Mouse (Mus musculus): ENCODE measurements at regions not wholly inside any gene's neighbourhood (a gene's known extent, or its start where the extent isn't known, plus 50 kb on each side); places are given as distances from the start of the nearest gene placed in this dataset.

DNA sequence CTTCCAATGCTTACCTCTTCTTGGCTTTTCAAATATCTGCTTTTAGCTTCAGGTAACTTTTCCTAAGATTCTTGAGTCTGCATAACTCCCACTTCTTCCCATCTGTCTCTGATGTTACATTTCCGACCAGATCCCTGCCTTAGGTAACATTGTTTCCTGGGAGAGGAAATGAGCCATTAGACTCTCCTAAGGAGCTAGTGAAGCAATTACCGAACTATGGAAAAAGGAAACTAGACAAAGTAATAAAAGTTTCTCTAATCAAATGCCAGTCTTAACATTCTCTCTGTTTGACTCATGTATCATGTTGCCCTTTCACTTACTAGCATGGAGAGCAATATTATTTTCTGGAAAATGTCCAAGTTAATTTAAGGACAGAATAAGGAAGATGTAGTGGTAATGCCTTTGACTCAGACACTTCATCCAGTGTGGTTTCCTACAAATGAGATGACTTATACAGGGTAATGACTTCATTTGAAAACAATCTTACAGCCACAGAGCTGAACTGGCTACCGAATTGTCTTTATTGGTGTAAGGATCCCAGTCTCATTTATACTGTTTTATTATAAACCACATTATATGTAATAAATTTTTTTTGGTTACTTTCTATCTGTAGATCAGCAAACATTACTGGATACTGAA is 263.8 kb upstream of the Fam84a start:
- no peak for DNase-seq (ENCODE audit: low spot score)

DNA sequence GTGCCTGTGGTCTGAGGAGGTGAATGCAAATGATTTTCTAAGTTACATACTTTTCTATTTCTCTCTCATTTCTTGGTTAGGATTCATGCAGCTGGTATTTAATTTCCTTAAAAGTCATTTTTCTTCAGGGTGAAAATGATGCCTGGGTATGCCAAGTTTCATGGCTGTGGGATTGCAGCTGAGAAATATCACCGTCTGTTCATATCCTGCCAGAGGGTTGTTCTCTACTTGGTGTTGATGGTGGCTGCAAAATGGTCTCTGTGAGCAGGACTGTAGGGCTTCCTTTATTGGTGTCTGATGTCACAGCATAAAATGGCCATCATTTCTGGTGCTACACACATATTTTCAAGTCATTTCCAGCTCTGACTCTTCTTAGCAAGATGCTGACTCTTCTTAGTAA is 259.2 kb upstream of the Fam84a start:
- no peak for DNase-seq (ENCODE audit: low spot score)

DNA sequence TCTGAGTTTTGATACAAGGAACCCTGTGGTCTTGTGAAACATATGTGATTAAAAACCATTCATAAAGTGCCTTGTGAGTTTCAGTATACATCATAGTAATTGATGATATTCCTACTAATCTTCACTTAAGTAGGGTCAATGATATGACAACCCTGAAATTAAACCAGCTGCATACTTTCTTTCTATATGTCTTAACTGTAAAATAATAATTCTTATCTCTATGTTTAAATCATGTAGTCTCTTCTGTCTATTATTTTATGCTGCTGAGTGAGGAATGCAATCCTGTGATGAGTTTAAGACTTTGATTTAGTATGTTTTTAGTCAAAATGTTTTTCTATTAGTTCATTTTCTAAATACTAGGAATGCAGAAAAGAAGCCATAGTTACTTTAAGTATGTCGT is 253.9 kb upstream of the Fam84a start:
- no peak for DNase-seq (ENCODE audit: low spot score)

DNA sequence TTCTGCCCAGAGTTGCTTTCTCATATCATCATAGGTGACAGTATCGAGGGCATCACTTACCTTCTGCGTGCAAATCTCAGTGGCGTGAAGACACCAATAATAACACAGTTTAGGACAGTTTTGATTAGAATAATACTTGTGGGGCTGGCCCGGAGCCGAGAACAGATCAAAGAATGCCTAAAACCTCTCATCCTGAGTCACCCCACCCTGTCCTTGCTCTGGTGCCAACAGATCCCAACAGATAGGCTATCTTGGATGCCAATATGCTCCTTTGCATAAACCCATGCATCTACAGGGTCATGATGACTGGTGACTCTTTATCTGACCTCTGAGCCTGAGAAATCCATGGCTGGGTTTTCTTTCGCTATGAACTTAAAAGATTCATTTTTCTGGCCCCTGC is 224.4 kb upstream of the Fam84a start:
- no peak for DNase-seq (ENCODE audit: low spot score)

DNA sequence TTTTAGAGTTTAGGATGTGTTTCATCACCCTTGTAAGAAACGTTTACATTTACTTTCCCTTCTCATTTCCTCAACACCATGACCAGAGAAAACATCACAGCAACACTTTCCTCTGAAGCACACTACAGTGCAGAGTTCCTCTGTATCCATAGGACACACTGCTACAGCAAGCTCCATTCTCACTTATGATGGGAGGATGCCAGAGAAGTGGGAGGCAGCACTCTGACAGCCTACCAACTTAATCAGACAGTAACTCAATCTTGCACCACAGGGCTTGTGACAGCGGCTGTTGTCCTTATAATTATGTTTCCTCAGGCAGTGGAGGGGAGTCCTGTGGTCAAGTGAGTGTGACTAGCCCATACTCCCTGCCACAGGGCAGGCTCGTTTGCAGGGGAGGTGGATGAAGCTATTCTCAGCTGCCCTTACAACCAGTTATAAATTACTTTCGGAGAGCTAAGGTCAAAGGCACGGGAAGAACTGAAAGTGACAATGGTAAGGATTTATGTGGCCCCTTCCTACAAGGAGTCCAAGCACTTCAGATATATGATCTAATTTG is 186.5 kb upstream of the Fam84a start:
- DNase-seq (ENCODE audit: low spot score): no peak

DNA sequence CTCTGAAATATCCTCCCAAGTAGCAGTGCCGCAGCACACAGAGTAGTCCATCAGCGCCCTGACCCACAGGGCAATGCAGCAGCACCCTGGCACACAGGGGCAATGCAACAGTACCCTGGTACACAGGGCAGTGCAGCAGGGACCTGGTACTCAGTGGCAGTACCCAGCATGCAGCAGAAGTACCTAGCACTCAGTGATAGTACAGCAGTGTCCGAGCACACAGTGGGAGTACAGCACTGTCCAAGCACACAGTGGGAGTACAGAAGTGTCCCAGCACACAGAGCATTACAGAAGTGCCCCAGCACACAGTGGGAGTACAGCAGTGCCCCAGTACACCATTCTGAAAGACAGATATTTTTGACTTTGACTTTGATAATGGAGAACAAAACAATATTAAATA is 186.0 kb upstream of the Fam84a start:
- DNase-seq (ENCODE audit: low spot score): no peak

DNA sequence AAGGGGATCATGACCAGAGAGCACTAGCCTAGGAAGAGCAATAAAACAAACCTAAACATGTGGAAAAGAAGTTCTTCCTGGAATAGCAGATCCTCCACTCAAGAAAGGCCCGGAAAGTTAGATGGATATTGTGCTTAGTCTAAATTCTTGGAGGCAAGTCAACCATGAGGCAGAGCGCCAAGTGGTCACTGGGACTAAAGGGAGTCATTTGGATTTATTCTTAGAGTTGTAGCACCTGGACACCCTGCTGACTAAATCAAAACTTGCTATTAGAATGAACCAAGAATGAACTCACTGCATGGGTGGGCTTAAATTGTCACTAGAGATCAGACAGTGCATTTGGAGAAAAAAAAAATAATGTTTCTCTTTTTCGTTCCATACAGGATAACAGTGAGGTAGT is 166.8 kb upstream of the Fam84a start:
- no peak for DNase-seq (ENCODE audit: low spot score)

DNA sequence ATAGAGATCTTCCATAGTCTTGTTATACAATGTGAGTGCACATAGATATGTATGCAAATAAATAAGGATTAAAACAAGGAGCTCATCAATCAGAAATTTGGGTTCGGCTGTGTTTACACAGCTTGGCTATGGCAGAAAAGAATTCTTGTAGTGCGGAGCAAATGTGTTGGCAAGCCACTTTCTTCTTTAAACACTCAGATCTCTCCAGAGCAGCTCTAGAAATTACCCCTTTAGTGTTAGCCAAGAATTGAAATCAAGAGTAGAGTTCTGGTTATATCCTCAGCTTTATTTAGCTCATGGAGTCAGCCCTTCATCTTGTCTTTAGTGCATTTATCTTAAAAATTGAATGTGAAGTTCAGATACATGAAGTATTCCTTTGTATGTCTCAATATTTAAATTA is 164.5 kb upstream of the Fam84a start:
- no peak for DNase-seq (ENCODE audit: low spot score)

DNA sequence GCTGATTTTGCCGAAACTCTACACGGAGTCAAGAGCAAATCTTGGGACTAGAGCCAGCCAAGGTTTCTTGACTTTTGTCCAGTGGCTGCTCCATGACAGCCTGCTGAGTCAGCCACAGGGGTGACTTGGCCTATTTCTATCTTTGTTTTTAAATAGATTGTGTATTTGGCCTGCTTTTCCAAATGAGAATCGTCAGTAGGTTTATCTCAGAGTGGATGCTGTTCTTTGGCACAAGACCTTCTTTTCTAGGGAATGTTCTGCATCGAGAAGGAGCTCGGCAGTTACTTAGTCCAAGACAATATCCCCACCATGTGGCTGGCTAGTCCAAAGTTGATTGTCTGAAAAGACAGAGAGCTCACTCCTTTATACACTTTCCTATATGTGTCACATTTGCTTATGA is 163.9 kb upstream of the Fam84a start:
- DNase-seq (ENCODE audit: low spot score): no peak

DNA sequence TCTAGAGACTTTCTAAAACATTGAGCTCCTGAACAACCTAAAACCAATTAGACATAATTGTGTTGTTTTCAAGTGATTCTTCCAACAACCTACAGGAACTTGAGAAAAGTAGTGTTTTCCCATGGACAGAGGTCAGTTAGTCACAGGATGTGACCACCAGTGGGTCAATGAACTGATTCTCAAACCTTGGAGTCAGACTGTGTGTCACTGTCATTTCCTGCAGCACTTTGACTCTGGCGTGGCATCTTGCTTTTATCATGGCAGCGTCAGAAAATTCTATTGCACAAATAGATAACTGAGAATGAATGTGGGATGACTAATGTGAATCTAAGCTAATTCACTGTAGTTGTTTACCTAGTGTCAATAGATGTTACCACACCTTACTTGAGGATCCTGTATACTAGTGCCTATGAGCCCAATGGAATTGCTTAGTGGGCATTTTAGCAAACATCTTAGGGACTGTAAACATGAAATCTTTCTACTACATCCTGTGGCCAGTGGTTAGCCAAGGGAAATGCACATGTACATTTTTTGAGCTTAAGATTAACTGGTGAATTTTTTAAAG is 150.6 kb upstream of the Fam84a start:
- DNase-seq (ENCODE audit: low spot score): no peak

DNA sequence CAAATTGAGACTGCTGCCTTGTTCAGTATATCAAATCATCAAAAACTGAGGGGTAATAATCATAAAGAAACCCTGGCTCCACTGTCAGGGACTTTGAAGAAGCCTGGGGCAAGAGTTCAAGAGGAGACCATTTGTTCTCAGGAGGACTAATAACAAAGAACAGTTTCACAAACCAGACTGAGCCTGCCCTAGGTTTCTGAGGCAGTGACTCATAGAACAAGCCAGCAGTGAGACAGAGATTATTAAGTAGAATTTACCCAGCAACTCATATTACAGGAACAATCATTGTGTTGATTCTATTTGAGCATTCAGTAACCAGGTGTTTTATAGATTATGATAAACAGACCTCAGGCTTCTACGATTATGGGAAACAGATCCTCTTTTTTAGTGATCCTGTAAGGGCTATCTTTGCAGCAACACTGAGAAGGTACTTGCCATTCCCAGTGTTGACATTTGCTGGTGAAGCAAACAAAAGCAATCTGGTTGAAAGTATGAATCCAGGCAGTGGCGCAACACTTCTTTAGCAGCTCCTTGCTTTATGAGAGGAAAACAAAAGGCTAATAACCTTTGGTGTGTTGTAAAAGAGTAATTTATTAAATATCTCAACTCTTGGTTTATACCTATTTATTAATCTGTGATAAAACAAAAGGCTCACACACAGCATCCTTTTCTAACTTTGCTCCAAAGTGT is 150.0 kb upstream of the Fam84a start:
- DNase-seq (ENCODE audit: low spot score): no peak

DNA sequence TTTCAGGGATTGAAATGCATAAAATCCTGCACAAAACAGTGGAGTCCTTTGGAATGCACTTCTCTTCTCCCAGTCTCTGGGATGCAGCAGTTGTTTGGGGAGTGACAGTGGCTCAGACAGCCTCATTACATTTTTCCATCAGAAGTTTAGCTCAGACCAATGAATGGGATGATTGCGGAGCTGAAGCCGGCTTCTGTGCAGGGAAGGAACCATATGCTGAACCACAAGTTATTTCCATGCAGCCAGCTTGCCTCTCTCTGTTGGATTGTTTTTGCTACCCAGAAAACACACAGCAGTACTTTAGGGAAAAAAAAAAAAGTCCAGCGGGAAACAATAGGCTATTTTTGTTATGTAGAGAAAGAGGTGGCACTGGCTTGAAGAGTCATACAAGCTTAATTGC is 140.2 kb upstream of the Fam84a start:
- DNase-seq (ENCODE audit: low spot score): no peak

DNA sequence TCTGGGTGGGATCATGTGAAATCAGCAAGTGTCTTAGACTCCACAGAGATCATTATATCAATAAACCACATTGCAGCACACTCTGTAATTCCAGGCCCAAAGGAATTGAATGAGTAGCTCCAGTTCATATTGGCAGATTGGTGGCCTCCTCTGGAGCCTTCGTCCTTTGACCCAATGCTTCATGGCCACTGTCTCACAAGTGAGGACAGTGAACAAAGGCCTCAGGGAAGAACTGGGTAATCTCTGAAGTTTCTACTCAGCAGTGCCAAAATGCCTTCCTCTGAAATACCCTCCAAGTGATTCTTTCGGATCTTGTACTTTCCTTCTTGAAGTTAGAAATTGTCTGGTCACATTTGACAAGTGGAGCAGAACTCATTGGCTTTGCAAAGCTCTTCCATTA is 135.8 kb upstream of the Fam84a start:
- no peak for DNase-seq (ENCODE audit: low spot score)

DNA sequence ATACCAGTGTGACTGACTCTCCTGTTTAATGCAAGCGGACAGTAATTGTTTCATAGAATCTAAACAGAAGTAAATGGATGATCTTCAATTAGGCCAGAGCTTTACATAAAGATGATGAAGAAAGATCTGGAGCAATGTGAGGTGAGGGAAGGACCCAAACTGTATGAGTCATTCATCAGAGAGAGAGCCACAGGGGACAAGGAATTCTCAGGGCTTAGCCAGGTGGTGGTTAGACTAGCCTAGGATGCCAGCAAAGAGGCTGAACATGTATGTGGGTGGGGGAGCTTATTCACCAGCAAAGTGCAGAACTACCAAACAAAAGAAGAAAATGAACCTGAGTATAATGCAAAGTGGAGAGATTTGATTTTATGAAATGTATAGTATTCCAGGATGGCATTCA is 134.8 kb upstream of the Fam84a start:
- no peak for DNase-seq (ENCODE audit: low spot score)

DNA sequence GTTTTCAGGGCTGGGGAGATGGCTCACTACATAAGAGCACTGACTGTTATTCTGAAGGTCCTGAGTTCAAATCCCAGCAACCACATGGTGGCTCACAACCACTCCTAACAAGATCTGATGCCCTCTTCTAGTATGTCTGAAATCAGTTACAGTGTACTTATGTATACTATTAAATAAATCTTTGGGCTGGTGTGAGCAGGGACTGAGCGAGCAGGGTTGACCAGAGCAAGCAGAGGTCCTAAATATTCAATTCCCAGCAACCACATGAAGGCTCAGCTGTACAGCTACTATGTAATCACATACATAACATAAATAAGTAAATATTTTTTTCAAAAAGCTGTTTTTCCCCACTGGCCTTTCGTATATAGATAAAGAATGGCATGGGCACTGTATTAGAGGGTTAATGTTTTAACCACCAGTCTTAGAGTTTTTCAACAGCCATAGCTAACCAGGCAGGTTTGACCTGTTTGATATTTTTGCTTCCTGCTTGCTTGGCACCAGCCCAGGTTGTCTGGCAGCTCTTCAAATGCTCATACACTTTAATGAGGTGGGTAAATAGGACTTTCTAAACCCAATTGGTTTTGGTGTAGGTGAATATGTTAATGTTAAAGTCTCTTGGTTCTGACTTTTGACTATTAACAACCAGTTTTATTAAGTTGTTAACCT is 134.1 kb upstream of the Fam84a start:
- DNase-seq (ENCODE audit: low spot score): peak; percentile 15

DNA sequence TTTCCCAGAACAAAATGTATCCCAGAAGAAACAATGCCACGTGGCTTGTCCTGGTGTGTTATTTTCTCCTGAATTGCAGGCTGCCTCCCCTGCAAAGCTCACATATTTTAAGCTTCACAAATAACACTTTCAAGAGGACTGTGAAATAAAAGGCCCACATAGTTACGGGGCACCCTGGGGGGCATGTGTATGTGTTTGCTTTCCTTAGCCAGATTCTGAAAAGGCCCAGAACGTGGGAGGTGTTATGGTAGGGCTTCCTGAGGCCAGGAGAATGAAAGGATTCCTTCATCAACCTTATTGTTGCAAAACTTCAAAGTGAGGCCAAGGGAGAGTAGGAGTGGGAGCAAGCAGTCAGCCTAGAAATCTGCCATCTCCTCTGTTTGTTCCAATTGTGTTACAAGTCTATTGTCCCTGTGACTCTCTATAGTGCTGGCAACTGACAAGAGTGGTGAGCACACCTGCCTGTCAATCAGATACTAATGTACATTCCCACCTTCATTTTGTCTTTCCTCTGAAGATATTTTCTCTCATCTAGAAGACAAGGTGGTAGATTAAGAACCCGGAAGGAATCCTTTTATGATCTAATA is 131.3 kb upstream of the Fam84a start:
- no peak for DNase-seq (ENCODE audit: low spot score)

DNA sequence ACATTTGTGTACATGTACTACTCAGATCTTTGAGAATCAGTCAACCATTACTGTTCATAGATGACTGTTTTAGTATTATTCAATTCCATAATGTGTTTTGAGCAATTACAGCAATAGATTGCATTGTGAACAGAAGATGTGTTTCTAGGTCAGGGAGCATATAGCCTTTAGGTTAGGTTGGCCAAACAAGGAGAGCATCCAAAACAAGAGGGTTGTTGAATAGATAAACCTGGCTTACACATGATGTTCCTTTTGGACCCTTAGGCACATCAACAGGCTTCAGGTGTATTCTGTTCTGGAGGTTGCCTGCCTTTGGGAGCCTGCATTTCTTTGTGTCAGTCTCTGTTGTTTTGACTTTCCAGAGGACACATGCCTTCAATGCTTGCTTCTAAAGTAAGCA is 123.4 kb upstream of the Fam84a start:
- no peak for DNase-seq (ENCODE audit: low spot score)

DNA sequence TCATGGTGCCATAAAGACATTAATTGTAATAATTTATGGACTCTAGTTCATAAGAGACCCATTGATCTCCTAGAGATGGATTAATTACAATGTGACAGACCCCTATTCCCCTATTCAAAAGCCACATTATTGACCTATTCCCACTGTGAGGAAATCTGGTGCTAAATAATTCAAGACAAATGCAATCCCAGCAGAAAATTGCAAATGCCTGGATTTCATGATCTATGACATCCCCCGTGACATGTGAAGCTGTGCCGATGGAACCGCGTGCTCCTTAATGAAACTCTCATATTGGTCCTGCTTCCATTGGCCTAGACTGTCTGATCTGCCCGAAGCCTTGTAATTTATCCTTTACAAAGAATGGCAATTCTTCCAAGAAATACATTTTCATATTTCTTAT is 122.9 kb upstream of the Fam84a start:
- DNase-seq (ENCODE audit: low spot score): no peak

DNA sequence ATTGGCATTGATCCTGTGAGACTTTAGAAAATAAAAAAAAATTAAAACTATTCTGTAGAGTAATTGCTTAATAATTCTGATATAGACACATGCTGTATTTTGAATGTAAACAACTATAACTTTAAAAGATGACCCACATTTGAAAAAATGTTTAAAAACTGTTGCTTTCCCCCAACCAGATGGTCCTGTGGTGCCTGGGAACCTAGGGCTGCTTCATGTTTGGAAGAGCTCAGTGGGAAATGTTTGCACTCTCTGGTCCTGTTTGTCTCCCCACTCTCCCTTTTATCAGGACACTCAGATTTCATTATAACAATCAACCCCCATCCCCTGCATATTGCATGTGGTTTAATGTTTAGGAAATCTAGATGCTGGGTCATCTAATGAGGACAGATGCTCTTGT is 119.4 kb upstream of the Fam84a start:
- no peak for DNase-seq (ENCODE audit: low spot score)

DNA sequence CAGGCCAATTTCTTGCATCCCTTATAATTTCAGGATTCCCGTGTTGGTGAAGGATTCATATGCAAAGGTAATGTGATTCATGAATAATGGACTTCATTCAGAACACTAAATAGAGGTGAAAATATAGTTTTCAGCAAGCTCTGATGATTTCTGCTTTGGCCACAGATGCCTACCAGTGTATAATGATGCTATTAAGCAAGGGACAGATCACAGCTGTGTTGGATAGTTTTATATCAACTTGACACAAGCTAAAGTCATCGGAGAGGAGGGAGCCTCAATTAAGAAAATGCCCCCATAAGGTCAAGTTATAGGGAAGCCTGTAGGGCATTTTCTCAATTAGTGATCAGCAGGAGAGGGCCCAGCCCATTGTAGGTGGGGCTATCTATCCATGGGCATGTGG is 109.2 kb upstream of the Fam84a start:
- DNase-seq (ENCODE audit: low spot score): no peak

DNA sequence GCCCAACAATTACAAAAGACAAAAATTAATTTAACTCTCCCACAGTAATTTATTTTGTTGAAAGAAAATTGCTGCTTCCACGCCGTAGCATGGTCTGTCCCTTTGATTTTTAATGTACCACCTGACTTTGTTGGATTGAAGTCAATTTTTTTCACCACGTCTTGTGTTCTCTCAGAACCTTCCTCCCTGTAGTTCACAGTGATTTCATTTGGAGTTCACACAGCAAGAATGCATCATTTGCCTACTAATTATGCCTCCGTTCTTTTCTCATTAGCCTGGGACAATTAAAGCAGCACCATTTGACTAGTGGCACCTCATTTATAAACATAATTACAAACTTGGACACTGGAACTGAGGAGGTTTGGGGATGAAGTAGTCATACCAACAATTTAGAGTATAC is 108.4 kb upstream of the Fam84a start:
- DNase-seq (ENCODE audit: low spot score): no peak

DNA sequence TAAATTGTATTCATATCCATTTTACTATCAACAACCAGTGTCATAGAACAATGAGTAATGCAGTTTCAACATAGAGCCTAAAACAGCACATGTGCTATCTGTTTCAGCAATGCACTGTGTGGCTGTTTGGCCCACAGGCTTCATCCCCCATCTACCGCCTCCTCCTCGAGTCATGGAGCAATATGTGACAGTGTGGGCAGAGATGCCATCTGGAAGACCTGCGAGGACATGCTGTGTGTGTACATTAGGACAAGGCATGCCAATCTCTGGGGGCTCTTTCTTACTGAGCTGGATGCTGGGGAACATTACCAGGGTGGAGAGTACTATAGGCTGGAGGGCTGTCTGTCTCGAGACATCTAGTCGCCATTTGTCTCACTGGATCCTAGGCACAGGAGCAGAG is 101.5 kb upstream of the Fam84a start:
- no peak for DNase-seq (ENCODE audit: low spot score)

DNA sequence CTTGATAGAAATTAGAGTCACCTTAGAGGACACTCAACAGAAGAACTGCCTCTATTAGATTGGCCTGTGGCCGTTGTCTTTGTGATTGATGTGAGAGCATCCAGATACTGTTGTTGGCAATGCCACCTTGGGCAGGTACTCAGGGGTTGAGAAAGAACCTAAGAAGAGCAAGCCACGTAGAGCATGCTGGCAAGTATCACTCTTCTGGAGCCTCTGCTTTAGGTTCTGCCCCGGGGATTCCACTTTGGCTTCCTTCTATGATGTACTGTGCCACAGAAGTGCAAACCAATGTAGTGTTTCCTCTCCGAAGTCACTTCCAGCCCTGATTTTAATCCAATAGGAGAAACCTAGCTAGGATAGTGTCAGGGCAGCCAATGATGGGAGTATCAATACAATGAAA is 98.3 kb upstream of the Fam84a start:
- DNase-seq (ENCODE audit: low spot score): no peak

Measured in urinary bladder, postnatal 10 days (tissue).